Mouse (Mus musculus): ENCODE measurements around the gene Nfkb1.

- TF ChIP-seq CTCF (IDR thresholded peaks at IDR 0.05; ENCODE audit: insufficient read depth, low read depth, low read length): no peak
- no peak for TF ChIP-seq POLR2A (IDR thresholded peaks at IDR 0.05; ENCODE audit: insufficient read depth, low read depth, low read length)
Observed at GRCm38 (mm10) chr3:135546212-135546923, 145.0 kb downstream of the Nfkb1 start.

Measured in olfactory bulb, adult 2 months (tissue).